Mouse (Mus musculus) adrenal gland, postnatal 25 days (tissue): ENCODE results near the gene Smarcd3. TPM values are rescaled to one million over a fixed set of nuclear protein-coding genes. Genes with fewer than 3 reads are reported as not detected.
"Not testable (repeated sequence)": the region's sequence is repeated elsewhere in the genome, so short reads cannot be mapped to it uniquely, and the experiment has no call there.

Experiments used
- DNase-seq: peaks from one replicate; pipeline ENCODE4 v3.0.0; 2021; ENCODE audit warnings: mixed read lengths
- microRNA-seq, 2 experiments: library from miRNA; unstranded; fragments of <30 nt; microRNA quantifications; one replicate each; pipeline ENCODE4 v1.2.0; 2021
- total RNA-seq: library from RNA; stranded (reverse); gene quantifications from 2 replicates; pipeline ENCODE4 v1.2.3, GENCODE M21; 2021

Smarcd3 gene
- total RNA-seq, 1 experiment from 2014 or later = 18.7 TPM

GRCm38 (mm10) chr5:24555335-24555734 is 68.9 kb downstream of the Smarcd3 start:
- not testable (repeated sequence) for DNase-seq

GRCm38 (mm10) chr5:24553621-24554244 is 70.5 kb downstream of the Smarcd3 start:
- no peak for DNase-seq

- DNase-seq = no peak
Observed at GRCm38 (mm10) chr5:24551317-24551688, 72.9 kb downstream of the Smarcd3 start.

GRCm38 (mm10) chr5:24550598-24551316 is 73.5 kb downstream of the Smarcd3 start:
- DNase-seq = no peak

- no peak for DNase-seq
Observed at GRCm38 (mm10) chr5:24542643-24543042, 81.6 kb downstream of the Smarcd3 start.

GRCm38 (mm10) chr5:24541144-24541569 is 83.1 kb downstream of the Smarcd3 start:
- DNase-seq = no peak

Small RNA genes lying within 50 kb of the gene (microRNA-seq; reads per million reads assigned to microRNA genes)
- gene Mir671 = 1,127 to 1,408 reads per million in 2 experiments

Other genes starting within 250 kb of the Smarcd3 start
- 0.27 and 1.2 TPM in 2 replicates for gene Atg9b, start 232.3 kb downstream of the Smarcd3 start, total RNA-seq
- gene Abcb8, start 230.7 kb downstream of the Smarcd3 start, total RNA-seq = 83.6 and 88.2 TPM in 2 replicates
- gene Asic3, start 211.0 kb downstream of the Smarcd3 start, total RNA-seq = 0.43 TPM in 1 of 2 replicates, not detected in the other
- 46.4 and 51.2 TPM in 2 replicates for gene Cdk5, start 200.9 kb downstream of the Smarcd3 start, total RNA-seq
- 50.5 and 59.1 TPM in 2 replicates for gene Slc4a2, start 200.6 kb downstream of the Smarcd3 start, total RNA-seq
- gene Fastk, start 179.1 kb downstream of the Smarcd3 start, total RNA-seq = 114 and 119 TPM in 2 replicates
- 12.5 and 16.8 TPM in 2 replicates for gene Tmub1, start 176.6 kb downstream of the Smarcd3 start, total RNA-seq
- 75.6 and 89.0 TPM in 2 replicates for gene Agap3, start 172.2 kb downstream of the Smarcd3 start, total RNA-seq
- gene Gbx1, start 97.2 kb downstream of the Smarcd3 start, total RNA-seq = not detected in 2 replicates
- gene Asb10, start 83.4 kb downstream of the Smarcd3 start, total RNA-seq = 0.67 TPM in 1 of 2 replicates, not detected in the other
- not detected in 2 replicates for gene 4931409K22Rik, start 67.6 kb downstream of the Smarcd3 start, total RNA-seq
- 74.1 and 76.8 TPM in 2 replicates for gene Abcf2, start 46.9 kb downstream of the Smarcd3 start, total RNA-seq
- gene Chpf2, start 37.7 kb downstream of the Smarcd3 start, total RNA-seq = 40.7 and 66.4 TPM in 2 replicates
- 59.5 and 71.3 TPM in 2 replicates for gene Nub1, start 61.1 kb upstream of the Smarcd3 start, total RNA-seq
- 3.2 and 3.6 TPM in 2 replicates for gene Wdr86, start 106.3 kb upstream of the Smarcd3 start, total RNA-seq
- 2.4 TPM in 1 of 2 replicates, not detected in the other for gene Crygn, start 133.6 kb upstream of the Smarcd3 start, total RNA-seq
- 83.9 and 85.1 TPM in 2 replicates for gene Rheb, start 218.2 kb upstream of the Smarcd3 start, total RNA-seq